Mouse (Mus musculus) CH12.LX (cell line): ENCODE measurements around the gene Olfr630.
"Not testable (repeated sequence)": the region's sequence is repeated elsewhere in the genome, so short reads cannot be mapped to it uniquely, and the experiment has no call there.

Experiments used
- CTCF ChIP-seq, 2 experiments: IDR thresholded peaks in 1 of 2; conservative IDR thresholded peaks in 1 of 2; 2 replicates each; pipeline ENCODE4 v1.5.1; 2011 to 2012; ENCODE audit warnings: low read depth in 2 of 2, low read length in 2 of 2, improper control_type of control experiment in 1 of 2, inconsistent platforms in 1 of 2, mild to moderate bottlenecking in 1 of 2, moderate library complexity in 1 of 2
- HCFC1 ChIP-seq: IDR thresholded peaks from 2 replicates; pipeline ENCODE4 v1.6.1; 2012; ENCODE audit warnings: low read depth, mild to moderate bottlenecking, inconsistent platforms, low read length, improper control_type of control experiment
- MAX ChIP-seq: IDR thresholded peaks from 2 replicates; pipeline ENCODE4 v1.6.1; 2011; ENCODE audit warnings: low read length, improper control_type of control experiment
- PAX5 ChIP-seq: IDR thresholded peaks from 2 replicates; pipeline ENCODE4 v1.6.1; 2012; ENCODE audit warnings: low read length, inconsistent platforms, mixed read lengths
- POLR2A ChIP-seq: IDR thresholded peaks from 2 replicates; pipeline ENCODE4 v1.6.1; 2011; ENCODE audit warnings: low read depth, mild to moderate bottlenecking, improper control_type of control experiment, low read length
- SMC3 ChIP-seq: IDR thresholded peaks from 2 replicates; pipeline ENCODE4 v1.6.1; 2011; ENCODE audit warnings: low read depth, low read length, improper control_type of control experiment

DNA sequence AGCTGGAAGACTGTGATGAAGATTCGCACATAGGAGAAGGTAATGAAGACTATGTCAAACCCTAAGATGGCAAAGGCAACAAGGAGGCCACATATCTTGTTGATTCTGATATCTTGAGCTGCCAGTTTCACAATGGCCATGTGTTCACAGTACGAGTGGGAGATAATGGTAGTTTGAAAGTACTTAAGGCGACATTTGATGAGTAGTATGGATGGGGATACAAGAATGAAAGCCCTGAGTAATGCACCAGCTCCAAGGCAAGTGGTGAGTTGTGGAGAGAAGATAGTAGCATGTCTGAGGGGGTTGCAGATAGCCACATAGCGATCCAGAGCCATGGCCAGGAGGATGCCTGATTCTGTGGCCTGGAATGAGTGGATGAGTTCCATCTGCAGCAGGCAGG is 20.5 kb upstream of the Olfr630 start:
- TF ChIP-seq CTCF (conservative IDR thresholded peaks at IDR 0.05 in 1 of 2, IDR thresholded peaks at IDR 0.05 in 1 of 2; ENCODE audit: low read depth in 2 of 2, low read length in 2 of 2); HCFC1; POLR2A; MAX; PAX5; SMC3: not testable (repeated sequence)
